Mouse (Mus musculus): ENCODE data around the gene Sox2.

Sox2 gene

DNA sequence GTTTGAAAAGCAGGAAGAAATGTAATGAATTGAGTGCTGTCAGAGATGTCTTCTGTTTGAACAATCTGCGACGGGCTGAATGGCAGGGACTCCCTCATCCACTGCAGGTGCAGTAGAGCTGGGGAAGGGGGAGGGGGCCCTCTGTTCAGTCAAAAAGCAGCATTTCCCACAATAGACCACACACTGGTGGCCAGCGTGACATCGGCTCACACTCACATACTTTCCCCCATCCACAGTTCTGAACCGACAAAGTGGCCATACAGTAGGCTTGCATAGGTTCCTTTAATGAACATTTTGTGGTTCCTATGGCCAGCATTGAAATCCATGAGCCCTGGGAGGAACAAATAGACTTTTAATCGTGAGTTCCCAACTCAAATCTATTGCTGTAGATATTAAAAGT is 9.7 kb downstream of the Sox2 start:
- no peak for DNase-seq (ENCODE audit: low spot score in 2 of 2)

- no peak for DNase-seq (ENCODE audit: low spot score in 2 of 2)
Observed at GRCm38 (mm10) chr3:34660542-34661290, 10.5 kb downstream of the Sox2 start.

- no peak for DNase-seq (ENCODE audit: low spot score in 2 of 2)
Observed at GRCm38 (mm10) chr3:34661341-34662007, 11.3 kb downstream of the Sox2 start.

DNA sequence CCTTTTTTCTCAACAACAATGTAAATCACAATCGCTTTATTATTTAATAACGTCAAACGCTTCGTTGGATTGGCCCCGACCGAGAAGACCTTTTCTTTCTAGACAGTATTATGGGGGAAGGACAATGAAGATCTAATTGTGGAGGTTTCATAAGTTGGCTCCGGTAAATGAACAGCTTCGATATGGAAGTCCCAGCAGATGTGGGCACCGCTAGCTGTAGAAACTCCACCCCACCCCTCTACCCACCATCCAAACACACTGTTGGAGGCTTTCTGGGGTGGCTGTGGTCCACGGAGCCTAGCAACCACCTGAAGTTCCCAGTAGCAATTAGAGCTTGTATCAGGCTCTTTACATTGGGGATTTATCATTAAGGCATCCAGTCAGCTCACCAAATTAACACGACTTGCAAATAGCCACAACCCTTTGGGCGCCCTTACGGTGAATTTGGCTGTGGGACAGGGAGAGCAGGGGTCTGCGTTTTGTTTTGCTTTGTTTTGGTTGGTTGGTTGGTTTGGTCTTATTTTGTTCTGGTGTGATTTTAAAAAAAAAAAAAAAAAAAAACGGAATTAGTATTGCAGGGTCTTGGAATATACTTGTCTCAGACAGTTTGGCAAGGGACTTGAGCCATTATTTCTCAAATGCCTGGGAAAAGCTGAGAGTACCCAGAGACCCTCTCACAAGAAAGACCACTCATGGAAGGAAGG is 12.0 kb downstream of the Sox2 start:
- no peak for DNase-seq (ENCODE audit: low spot score in 2 of 2)

GRCm38 (mm10) chr3:34662712-34663655 is 12.8 kb downstream of the Sox2 start:
- no peak for DNase-seq (ENCODE audit: low spot score in 2 of 2)

DNA sequence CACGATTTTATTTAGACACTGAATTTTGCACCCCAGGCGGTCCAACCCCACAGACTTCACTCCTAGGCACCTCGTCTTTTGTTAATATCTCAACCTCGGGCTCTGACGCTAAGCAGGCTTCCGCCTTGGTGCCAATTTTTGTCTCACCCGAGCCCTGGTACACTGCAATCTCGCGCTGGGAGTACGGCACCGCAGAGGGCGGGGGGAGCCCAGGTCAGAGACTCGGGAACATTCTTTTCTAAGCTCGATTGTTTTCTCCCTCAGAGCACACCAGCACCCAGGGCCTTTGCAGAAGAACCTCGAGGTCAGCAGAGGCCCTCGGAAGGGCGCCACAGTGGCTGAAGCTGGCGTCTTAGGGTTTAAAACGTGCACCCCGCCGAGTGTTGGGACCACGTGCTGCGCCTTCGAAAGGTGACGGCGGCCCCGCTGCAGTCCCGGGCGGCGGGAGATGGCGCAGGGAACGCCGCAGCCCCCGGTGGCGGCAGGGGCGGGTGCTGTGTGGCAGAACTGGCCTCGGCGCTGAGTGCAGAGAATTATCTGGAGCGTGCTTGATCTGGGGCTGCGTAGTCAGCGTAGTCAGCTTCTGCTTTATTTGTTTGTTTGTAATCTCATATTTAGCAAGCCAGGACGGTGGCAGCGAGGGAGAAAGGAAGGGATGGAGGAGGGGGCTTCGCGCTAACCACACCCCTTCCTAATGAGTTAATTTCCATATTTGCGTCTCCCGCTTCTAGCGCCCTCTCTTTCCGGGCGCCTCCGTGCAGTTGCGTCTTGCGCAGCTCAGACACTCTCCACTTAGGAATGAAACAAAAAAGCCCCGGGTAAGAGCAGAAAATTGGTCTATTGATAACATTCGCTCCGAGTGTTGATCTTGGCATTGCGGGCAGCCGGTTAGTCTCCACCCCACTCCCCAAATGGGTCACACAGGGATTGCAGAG is 13.8 kb downstream of the Sox2 start:
- DNase-seq (ENCODE audit: low spot score in 2 of 2): no peak

- DNase-seq (ENCODE audit: low spot score in 2 of 2): no peak
Observed at GRCm38 (mm10) chr3:34664636-34665531, 14.7 kb downstream of the Sox2 start.

GRCm38 (mm10) chr3:34665751-34666665 is 15.8 kb downstream of the Sox2 start:
- DNase-seq (ENCODE audit: low spot score in 2 of 2): no peak

GRCm38 (mm10) chr3:34667180-34667579 is 17.0 kb downstream of the Sox2 start:
- DNase-seq (ENCODE audit: low spot score in 2 of 2): no peak

GRCm38 (mm10) chr3:34667881-34668817 is 17.9 kb downstream of the Sox2 start:
- no peak for DNase-seq (ENCODE audit: low spot score in 2 of 2)

- DNase-seq (ENCODE audit: low spot score in 2 of 2): no peak
Observed at GRCm38 (mm10) chr3:34671024-34671660, 20.9 kb downstream of the Sox2 start.

DNA sequence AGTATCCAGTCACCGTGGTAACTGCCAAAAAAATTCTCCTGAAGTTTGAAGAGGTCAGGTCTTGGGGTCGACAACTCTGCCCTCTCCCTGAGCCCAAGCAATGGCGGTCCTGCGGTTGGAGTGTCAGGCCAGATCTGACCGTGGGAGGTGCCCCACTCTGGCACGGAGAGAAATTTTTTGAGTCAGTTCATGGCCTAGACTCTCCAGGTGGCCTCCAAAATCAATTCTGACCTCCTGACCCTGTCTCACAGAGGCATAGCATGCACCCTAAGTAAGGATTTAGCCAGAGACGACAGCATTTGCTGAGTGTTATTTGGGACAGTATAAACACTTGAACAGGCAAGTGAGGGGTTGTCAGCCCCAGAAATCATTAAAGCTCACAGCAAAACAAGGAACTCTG is 28.6 kb downstream of the Sox2 start:
- no peak for DNase-seq (ENCODE audit: low spot score in 2 of 2)

DNA sequence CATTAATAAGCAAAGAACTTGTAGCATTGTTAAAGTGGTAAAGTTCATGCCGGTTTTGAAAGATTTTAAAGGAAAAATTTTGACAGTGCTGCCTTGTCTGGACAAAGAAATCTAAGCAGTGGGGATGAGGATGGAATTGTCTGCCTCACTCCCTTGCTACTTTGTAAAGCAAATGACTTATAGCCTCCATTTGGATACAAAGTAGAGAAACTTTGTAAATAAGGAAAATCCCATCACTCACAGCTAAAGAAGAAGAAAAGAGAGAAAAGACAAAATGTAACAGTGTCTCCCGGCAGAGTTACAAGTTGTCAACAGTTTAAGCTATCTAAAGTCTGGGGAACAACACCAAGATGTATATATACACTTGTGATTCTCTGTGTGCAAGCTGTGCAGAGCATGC is 29.2 kb downstream of the Sox2 start:
- no peak for DNase-seq (ENCODE audit: low spot score in 2 of 2)

- DNase-seq (ENCODE audit: low spot score in 2 of 2): no peak
Observed at GRCm38 (mm10) chr3:34679921-34680320, 29.7 kb downstream of the Sox2 start.

GRCm38 (mm10) chr3:34688072-34688471 is 37.9 kb downstream of the Sox2 start:
- DNase-seq (ENCODE audit: low spot score in 2 of 2): no peak

GRCm38 (mm10) chr3:34691703-34692393 is 41.6 kb downstream of the Sox2 start:
- no peak for DNase-seq (ENCODE audit: low spot score in 2 of 2)

Measured in right cerebral cortex, postnatal 36 days (tissue).